Mouse (Mus musculus): Measurements from ENCODE around the gene Ap5z1. TPM values are rescaled to one million over a fixed set of nuclear protein-coding genes. Genes with fewer than 3 reads are reported as not detected.

Gene Ap5z1
- polyA plus RNA-seq, 1 experiment from 2014 or later: 12.3 TPM

DNA sequence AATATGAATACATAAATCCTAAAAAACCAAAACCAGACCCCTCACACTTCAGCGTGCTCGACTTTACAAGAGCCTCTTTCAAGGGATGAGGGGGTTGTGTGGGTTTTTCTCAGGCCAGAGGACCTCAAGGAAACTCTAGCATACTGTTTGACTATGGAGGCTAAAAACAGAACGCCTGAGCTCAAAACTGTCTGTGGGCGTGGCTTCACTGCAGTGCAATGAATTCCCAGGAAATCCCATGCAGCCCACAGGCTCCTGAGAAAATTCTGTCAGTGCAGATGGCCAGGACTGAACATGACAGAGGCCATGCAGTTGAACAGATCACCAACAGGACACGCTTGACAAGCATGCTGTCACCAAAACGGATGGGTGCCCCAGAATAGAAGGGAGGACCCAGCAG, 55.2 kb downstream of the Ap5z1 start:
- no peak for DNase-seq (ENCODE audit: low spot score)
- H3K9me3 ChIP-seq (replicated peaks): no peaks in the 10 kb centered on the region
- WGBS: 72% methylated on average over 6 of the region's 6 CpGs
- no peaks in the 10 kb centered on the region for H3K27me3 ChIP-seq (ENCODE audit: low read depth, poor library complexity, severe bottlenecking)
- no peak overlapping the region for H3K27ac ChIP-seq (replicated peaks)
- no peaks in the 10 kb centered on the region for H3K4me1 ChIP-seq
- no peaks in the 10 kb centered on the region for H3K36me3 ChIP-seq
- H3K4me3 ChIP-seq: no peak overlapping the region

- Histone ChIP-seq H3K27me3 (ENCODE audit: low read depth, poor library complexity, severe bottlenecking) (no peaks in the 10 kb centered on the region), H3K4me3 (no peak overlapping the region), H3K9me3 (replicated peaks) (no peaks in the 10 kb centered on the region), H3K36me3 (no peaks in the 10 kb centered on the region), H3K27ac (replicated peaks) (no peak overlapping the region), H3K4me1 (0 out of 2 replicates have a peak, but pooled peaks cover 4% of the 10 kb centered on the region)
- WGBS: 85% methylated on average over 4 of the region's 4 CpGs
- no peak for DNase-seq (ENCODE audit: low spot score)
Measured at GRCm38 (mm10) chr5:142520360-142520759, 56.6 kb downstream of the Ap5z1 start.

GRCm38 (mm10) chr5:142521195-142521866, 57.6 kb downstream of the Ap5z1 start:
- Histone ChIP-seq H3K27ac (replicated peaks) (no peak overlapping the region), H3K36me3 (no peaks in the 10 kb centered on the region), H3K9me3 (replicated peaks) (no peaks in the 10 kb centered on the region), H3K27me3 (ENCODE audit: low read depth, poor library complexity, severe bottlenecking) (no peaks in the 10 kb centered on the region), H3K4me3 (no peak overlapping the region), H3K4me1 (0 out of 2 replicates have a peak, but pooled peaks cover 5% of the 10 kb centered on the region)
- WGBS: 89% methylated on average over 11 of the region's 11 CpGs
- DNase-seq (ENCODE audit: low spot score): no peak

DNA sequence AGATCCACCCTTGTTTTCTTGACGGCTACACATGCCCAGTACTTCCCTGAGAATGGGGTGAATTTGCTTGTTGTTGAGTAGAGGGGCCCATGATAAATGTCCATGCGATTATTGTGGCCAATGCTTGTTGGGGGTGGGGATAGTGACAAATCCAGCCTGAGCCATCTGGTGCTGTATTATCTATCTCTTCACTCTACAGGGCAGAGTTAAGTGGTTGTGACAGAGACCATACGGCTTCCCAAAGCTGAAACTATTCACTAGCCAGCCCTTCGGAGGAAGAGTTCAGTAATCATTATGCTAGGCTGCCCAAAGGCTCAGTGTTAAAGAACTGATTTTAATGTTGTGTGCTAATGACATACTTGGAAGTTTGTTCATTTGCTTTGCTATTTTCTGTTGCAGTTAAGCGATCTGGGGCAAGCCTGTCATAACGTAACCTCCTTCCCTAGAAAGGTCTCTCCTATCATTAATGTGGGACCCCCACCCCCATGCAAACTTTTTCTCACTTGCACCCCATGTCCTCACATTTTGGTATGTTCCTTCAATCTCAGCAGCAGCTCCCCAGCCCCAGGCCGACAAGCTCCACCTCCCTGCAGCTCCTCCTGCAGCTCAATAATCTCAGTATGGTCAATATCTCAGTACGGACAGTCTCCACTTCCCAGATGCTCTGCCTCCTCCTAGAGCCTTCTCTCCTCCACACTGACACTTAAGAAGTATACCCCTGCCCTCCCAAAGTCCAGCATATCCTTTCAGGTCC, 61.1 kb downstream of the Ap5z1 start:
- H3K27me3 ChIP-seq (ENCODE audit: low read depth, poor library complexity, severe bottlenecking): peaks cover 23% of the 10 kb centered on the region
- WGBS: 84% methylated on average over 8 of the region's 8 CpGs
- H3K4me1 ChIP-seq: peaks cover 9% of the 10 kb centered on the region; the same call in 1 of the 2 replicates
- no peaks in the 10 kb centered on the region for H3K36me3 ChIP-seq
- H3K4me3 ChIP-seq: no peak overlapping the region
- H3K9me3 ChIP-seq (replicated peaks): no peaks in the 10 kb centered on the region; the same call in 1 of the 2 replicates
- H3K27ac ChIP-seq (replicated peaks): no peak overlapping the region
- DNase-seq (ENCODE audit: low spot score): no peak

Other genes starting within 250 kb of the Ap5z1 start
- gene Foxk1, start 62.4 kb upstream of the Ap5z1 start, polyA plus RNA-seq (2016; fragmentation: Nextera tagmentation; extraction: Ambion mirVana): 3.7 and 5.3 TPM in 2 replicates
- 0.15 and 0.20 TPM in 2 replicates for gene Papolb, start 66.1 kb downstream of the Ap5z1 start, polyA plus RNA-seq (2016; fragmentation: Nextera tagmentation; extraction: Ambion mirVana)
- gene Radil, start 87.2 kb downstream of the Ap5z1 start, polyA plus RNA-seq (2016; fragmentation: Nextera tagmentation; extraction: Ambion mirVana): 4.9 and 6.1 TPM in 2 replicates
- gene Mmd2, start 144.9 kb downstream of the Ap5z1 start, polyA plus RNA-seq (2016; fragmentation: Nextera tagmentation; extraction: Ambion mirVana): 4.8 and 7.3 TPM in 2 replicates
- 56.2 and 60.9 TPM in 2 replicates for gene Wipi2, start 163.8 kb downstream of the Ap5z1 start, polyA plus RNA-seq (2016; fragmentation: Nextera tagmentation; extraction: Ambion mirVana)
- 22.8 and 32.6 TPM in 2 replicates for gene Slc29a4, start 228.6 kb downstream of the Ap5z1 start, polyA plus RNA-seq (2016; fragmentation: Nextera tagmentation; extraction: Ambion mirVana)